Mouse (Mus musculus) olfactory bulb, adult 2 months (tissue): Measurements from ENCODE around the gene Slc6a18.

ENCODE experiments used
- CTCF ChIP-seq: fragments of 200-500 bp; IDR thresholded peaks from 2 replicates; pipeline ENCODE4 v1.5.1; 2012; ENCODE audit warnings: low read depth, mild to moderate bottlenecking, low read length, moderate library complexity; ENCODE audit not compliant: insufficient read depth
- POLR2A ChIP-seq: fragments of 200-500 bp; IDR thresholded peaks from 2 replicates; pipeline ENCODE4 v1.6.1; 2012; ENCODE audit warnings: mild to moderate bottlenecking, low read depth, low read length, moderate library complexity; ENCODE audit not compliant: insufficient read depth

DNA sequence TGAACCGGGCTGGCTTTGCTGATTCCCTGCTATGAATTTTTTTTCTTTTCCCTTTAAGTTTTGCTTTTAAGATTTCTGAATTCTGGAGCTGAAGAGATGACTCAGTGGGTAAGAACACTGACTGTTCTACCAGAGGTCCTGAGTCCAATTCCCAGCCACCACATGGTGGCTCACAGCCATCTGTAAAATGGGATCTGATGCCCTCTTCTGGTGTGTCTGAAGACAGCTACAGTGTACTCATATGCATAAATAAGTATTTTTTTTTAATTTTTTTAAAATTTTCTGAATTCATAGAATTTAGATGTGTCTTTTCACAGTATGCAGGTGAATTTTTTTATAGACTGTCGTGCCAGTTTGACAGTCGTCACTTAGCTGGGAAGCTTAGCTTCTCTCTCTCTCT lies 46.0 kb downstream of the Slc6a18 start:
- TF ChIP-seq CTCF (no peak), POLR2A (no peak)
